Mouse (Mus musculus) forelimb bud, embryonic 11.5 days (tissue): Measurements from ENCODE around the gene 2010111I01Rik.
"Not testable (repeated sequence)": the region's sequence is repeated elsewhere in the genome, so short reads cannot be mapped to it uniquely, and the experiment has no call there.

ENCODE experiments used
- DNase-seq: peaks from one replicate; pipeline ENCODE4 v3.0.0-alpha.2; 2012; ENCODE audit warnings: low read depth, low spot score

The 2010111I01Rik gene

GRCm38 (mm10) chr13:62955997-62956396 is 8.7 kb upstream of the 2010111I01Rik start:
- no peak for DNase-seq

- DNase-seq = no peak
Observed at GRCm38 (mm10) chr13:62956776-62957175, 7.9 kb upstream of the 2010111I01Rik start.

DNA sequence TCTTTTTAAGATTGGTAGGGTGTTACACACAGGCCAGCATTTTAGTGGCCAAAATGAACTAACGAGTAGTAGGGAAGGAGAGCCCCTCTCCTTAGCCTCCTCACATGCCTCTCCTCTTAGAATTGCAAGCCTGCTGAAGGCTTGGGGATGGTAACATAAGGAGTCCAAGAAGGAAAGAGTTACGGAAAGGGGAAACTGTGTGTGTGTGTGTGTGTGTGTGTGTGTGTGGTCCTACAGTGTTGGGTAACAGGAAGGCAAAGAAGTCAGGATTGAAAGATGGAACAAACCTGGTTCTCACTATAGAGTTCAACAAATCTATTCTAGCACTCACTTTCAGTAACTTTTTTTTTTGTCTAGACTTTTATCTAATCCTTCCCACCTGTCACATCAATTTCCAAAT is 1.3 kb upstream of the 2010111I01Rik start:
- no peak for DNase-seq

DNA sequence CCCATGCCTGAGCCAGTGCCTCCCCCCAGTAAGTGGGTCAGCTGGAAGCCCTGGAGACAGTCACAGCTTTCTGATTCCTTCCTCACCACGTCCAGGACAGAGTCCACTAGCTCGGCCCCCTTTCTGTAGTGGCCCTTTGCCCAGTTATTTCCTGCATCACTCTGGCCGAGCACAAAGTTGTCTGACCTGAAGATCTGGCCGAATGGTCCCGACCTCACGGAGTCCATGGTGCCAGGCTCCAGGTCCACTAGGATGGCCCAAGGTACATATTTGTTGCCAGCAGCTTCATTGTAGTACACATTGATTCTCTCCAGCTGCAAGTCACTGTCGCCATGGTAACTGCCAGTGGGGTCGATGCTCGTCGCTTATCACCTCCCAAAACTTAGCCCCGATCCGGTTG is 3.5 kb downstream of the 2010111I01Rik start:
- no peak for DNase-seq

- no peak for DNase-seq
Observed at GRCm38 (mm10) chr13:62970515-62971269, 6.0 kb downstream of the 2010111I01Rik start.

DNA sequence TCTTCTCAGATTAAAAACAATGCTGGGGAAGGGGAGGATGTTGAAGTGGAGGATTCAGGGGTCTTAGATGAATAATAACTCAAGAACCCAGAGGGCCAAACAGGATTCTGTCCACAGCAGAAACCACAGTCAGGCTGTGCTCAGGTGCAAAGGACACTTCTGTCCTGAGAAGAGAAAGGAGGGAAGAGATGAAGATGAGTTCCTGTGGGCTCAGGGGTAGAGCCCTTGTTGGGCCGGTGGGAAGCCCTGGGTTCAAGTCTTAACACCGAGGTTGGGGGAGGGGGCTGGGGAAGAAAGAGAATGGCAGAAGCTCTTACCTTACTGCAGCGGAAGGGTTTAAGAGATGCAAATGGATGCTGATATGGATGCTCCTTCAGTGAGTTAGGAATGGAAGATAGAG is 7.7 kb downstream of the 2010111I01Rik start:
- no peak for DNase-seq

- DNase-seq = no peak
Observed at GRCm38 (mm10) chr13:62973111-62973510, 8.4 kb downstream of the 2010111I01Rik start.

- DNase-seq = no peak
Observed at GRCm38 (mm10) chr13:62978104-62978503, 13.4 kb downstream of the 2010111I01Rik start.

DNA sequence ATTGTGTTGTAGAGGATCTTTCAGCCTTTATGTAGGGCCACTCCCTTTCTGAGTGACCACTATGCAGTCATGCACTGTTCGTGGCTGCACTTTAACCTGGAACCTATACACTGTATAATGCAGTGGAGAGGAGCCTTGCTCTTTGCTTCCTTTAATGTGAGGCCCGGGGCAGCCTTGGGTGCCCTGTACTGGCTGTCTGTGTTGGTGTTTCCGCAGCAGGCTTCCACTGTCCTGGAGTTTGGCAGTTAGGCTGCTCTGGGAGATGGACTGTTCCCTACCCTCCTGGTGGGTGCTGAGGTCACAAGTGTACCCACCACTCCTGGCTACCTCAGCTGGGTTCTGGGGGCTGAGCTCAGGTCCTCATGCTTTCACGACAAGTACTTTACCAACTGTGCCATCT is 14.1 kb downstream of the 2010111I01Rik start:
- DNase-seq = no peak

- no peak for DNase-seq
Observed at GRCm38 (mm10) chr13:62979215-62979614, 14.5 kb downstream of the 2010111I01Rik start.

GRCm38 (mm10) chr13:62980131-62980530 is 15.4 kb downstream of the 2010111I01Rik start:
- no peak for DNase-seq

GRCm38 (mm10) chr13:62984485-62984884 is 19.8 kb downstream of the 2010111I01Rik start:
- no peak for DNase-seq

DNA sequence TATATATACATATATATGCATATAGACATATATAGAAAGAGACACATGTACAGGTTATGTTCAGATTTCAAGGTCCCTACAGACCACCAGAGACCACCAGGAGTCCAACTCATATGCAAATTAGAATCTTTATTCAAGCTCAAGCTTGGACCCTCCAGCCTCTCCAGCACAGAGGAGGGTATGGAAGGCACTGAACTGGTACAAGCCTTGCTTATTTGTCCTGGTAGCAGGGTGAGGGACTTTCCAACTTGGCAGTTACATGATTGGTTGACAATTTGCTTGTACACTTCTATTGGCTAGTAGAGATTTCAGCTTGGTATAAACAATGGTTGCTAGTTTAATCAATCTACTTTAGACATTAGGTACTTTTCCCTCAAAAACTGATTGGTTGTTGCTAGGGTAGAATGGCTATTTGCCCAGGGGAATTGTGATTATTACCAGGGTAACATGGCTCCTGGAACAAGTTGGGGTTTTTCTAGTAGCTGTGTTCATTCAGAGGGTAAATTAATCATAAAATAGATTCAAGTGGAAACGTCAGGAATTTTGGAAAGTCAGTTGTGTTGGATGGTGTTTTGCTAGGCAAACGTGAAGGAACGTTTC is 25.3 kb downstream of the 2010111I01Rik start:
- no peak for DNase-seq

DNA sequence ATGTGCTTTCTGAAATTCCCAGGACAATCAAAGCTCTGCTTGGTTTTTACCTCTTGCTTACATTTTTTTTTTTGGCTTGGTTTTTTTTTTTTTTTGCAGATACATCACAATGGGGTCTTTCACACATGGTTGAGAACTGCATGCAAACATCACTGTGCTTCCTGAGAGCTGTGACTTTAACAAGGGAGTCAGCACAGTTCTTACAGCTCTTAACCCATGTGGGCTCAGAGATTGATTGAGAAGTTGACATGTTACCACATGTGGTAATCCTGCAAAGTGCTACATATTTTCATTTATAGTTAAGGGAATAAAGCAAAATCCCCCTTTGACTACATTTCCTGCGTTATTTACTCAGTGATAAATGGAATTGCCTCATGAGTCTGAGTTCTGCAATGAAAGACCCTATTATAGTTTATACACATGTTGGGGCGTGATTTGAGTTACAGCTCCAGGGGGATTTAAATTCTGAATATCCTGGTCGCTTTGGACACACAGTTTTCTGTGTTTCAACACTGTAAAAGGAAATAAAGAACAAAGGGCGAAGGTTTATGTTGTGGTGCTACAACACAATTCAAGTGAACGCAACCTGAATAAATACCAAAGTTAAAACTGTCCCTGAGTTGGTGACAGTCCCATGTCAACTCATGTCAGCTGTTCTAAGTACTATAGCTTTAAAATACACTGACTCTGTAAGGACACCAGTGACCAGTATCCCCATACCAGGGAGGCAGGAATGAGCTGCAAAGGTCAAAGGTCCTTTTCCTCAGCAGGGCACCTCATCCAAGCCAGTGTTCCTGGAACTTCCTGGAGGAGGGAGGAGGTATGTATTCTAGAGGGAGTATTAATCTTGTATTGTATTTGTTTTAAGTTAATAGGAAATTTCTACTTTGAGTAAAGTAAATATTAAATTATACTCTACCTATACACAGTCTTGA is 29.1 kb downstream of the 2010111I01Rik start:
- DNase-seq = peak; percentile 53

DNA sequence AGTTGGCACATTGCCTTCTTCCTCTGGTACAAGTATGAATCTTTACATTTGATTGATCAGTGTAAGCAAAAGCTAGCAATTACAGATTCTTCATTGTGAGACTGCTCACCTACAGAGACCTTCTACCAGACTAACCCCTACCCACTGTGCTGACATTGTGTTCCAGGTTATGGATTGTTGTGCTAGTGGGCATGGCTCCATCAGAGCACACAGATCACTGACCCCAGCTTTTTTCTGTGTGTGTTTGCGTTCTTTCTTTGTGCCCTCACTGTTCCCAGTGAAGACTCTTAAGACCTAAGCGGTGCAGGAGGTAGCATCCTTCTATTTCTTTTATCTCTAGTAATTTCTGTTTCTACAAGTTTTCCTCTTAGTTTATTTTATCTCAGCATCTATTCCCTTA is 32.1 kb downstream of the 2010111I01Rik start:
- no peak for DNase-seq

DNA sequence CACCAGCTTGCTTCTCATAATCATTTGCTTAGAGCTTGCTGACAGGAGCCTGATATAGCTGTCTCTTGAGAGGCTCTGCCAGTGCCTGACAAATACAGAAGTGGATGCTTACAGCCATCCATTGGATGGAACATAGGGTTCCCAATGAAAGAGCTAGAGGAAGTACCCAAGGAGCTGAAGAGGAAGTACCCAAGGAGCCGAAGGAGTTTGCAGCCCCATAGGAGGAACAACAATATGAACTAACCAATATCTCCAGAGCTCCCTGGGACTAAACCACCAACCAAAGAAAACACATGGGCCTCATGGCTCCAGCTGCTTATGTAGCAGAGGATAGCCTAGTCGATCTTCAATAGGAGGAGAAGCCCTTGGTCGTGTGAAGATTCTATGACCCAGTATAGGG is 42.8 kb downstream of the 2010111I01Rik start:
- not testable (repeated sequence) for DNase-seq

GRCm38 (mm10) chr13:63010345-63011090 is 45.8 kb downstream of the 2010111I01Rik start:
- no peak for DNase-seq

DNA sequence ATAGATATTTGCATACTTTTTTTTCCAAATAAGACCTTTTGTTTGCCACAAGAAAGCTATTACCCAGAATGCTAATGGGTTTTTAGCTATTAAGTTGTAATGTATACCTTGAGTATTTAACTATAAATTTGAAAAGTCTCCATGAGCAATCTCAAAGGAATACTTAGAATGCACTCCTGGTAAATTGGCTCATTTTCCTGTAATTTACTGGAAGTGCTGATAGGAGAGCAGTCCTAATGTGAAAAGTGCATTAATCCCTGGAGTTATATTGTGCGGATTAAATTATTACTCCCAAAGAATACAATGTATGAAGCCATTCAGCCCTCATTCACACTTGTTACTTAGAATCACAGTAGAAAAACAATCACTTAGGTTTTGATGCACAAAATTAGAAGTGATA is 49.7 kb downstream of the 2010111I01Rik start:
- DNase-seq = no peak

DNA sequence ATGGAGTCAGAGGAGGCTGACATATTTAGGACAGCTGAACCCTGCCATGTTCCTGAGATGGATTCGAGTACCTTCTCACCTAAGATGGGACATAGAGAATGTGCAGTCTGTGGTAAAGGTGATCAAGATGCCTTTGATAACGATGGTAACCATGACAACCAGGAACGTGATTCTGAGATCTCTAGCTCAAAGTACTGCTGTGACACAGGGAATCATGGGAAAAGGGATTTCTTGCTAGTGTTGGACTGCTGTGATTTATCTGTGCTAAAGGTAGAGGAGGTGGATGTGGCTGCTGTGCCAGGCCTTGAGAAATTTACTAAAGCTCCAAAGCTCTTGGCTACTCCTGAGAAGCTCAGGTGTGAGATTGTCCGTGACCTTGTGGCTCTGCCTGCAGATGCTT is 50.7 kb downstream of the 2010111I01Rik start:
- no peak for DNase-seq

GRCm38 (mm10) chr13:63016056-63016455 is 51.4 kb downstream of the 2010111I01Rik start:
- no peak for DNase-seq
